Mouse (Mus musculus): ENCODE measurements around the gene Ptpa. TPM values are rescaled to one million over a fixed set of nuclear protein-coding genes. Genes with fewer than 3 reads are reported as not detected.
A peak's percentile ranks its signal among the peaks of the same experiment; 100 is the strongest.

Ptpa gene
- polyA plus RNA-seq, 1 experiment from 2014 or later = 94.5 TPM

DNA sequence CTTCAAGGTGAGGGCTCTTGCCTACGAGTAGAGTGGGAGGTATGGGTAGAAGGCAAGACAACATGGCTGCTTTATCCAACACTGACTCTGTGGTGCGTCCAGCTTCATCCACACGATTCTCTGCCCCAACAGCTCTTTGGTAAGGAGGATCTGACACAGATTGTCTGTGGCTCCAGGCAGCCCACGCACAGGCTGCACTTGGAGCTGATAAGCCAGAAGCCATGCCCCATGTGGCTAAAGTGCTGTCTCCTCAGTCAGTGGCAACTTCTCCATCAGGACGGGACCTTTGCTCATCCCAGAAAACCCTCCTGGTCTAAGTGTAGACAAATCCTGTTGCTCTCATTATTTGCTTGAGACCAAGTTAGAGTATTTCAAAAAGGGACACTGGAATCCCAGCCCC lies 38.7 kb downstream of the Ptpa start:
- H3K27me3 ChIP-seq (ENCODE audit: control insufficient read depth, insufficient read depth, low read length) = no peaks in the 10 kb centered on the region
- H3K4me3 ChIP-seq (ENCODE audit: low read depth, low read length) = no peak overlapping the region
- ATAC-seq (replicated peaks; ENCODE audit: low FRiP score) = no peak
- DNase-seq (ENCODE audit: low spot score) = no peak
- WGBS = 84% methylated on average over 5 of the region's 5 CpGs
- H3K27ac ChIP-seq (ENCODE audit: low read depth, low read length) = no peak overlapping the region
- H3K4me2 ChIP-seq (ENCODE audit: low read depth, low read length, severe bottlenecking) = no peak overlapping the region
- H3K9me3 ChIP-seq (ENCODE audit: control insufficient read depth, low read length) = 0 out of 2 replicates have a peak, but pooled peaks cover 4% of the 10 kb centered on the region
- H3K36me3 ChIP-seq (ENCODE audit: control insufficient read depth, insufficient read depth, low read length) = no peaks in the 10 kb centered on the region; the same call in 1 of the 2 replicates
- H3K4me1 ChIP-seq (replicated peaks; ENCODE audit: control insufficient read depth, insufficient read depth, low read length) = no peaks in the 10 kb centered on the region
- no peak overlapping the region for H3K9ac ChIP-seq (ENCODE audit: low read length)

DNA sequence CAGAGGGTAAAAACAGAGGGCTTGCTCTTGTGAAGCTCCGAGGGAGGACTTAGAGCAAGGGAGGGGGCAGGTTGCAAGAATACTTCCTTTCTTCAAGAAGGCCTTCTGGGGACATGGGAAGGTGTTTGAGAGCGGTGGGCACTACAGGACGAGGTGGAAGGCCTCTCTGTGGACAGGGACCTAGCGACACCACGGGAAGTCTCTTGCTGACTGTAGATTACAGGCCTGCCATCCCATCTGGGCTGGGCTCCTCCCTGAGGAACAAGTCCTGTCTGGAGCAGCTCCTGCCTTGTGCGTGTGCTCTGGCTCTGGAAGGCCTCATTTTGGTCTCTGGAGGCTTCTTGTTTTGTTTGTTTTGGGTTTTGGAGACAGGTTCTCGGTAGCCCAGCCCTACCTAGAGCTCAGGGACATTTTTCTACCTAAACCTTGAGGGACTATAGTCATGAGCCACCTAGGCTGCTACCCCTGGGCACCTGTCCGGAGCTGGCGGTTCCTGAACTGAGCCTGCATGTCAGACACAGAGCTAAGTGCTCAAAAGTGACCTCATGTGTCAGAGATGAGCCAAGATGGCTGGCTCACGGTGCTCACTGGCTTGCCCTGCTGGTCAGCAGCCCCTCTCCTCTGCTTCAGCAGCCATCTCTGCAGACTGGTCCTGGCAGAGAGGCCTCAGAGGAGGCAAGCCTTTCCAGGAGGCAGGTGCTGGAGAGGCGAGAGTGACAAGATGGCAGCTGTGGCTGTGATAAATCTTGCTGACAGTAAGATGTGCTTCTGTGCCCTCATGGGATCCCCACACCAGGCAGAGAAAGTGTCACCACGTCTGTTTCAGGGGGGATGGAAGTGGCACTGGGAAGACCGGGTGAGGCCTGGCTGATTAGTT lies 40.5 kb downstream of the Ptpa start:
- Histone ChIP-seq H3K36me3 (ENCODE audit: control insufficient read depth, insufficient read depth, low read length) (no peaks in the 10 kb centered on the region), H3K9ac (ENCODE audit: low read length) (no peak overlapping the region), H3K4me1 (replicated peaks; ENCODE audit: control insufficient read depth, insufficient read depth, low read length) (no peaks in the 10 kb centered on the region), H3K27ac (ENCODE audit: low read depth, low read length) (no peak overlapping the region), H3K27me3 (ENCODE audit: control insufficient read depth, insufficient read depth, low read length) (no peaks in the 10 kb centered on the region), H3K9me3 (ENCODE audit: control insufficient read depth, low read length) (no peaks in the 10 kb centered on the region), H3K4me2 (ENCODE audit: low read depth, low read length, severe bottlenecking) (no peak overlapping the region), H3K4me3 (ENCODE audit: low read depth, low read length) (no peak overlapping the region)
- DNase-seq (ENCODE audit: low spot score) (no peak), ATAC-seq (replicated peaks; ENCODE audit: low FRiP score) (no peak)
- WGBS = 78% methylated on average over 13 of the region's 13 CpGs

DNA sequence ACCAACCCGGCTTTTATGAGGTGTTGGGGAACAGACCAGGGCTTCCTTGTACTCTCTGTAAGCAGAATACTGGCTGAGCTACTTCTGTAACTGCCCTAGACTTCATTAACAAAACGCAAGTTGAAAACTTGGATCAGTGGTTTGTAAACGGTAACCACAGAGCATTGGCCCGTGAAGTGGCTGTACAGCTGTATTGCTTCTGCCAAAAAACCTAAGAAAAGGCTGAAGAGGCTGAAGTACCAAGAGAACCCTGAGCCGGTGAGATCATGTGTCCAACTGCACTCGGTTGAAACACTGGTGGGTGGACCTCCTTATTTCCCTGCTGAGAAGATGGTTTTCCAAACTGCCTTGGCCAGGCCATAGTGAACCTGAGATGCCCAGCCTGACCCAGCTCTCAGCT lies 42.5 kb downstream of the Ptpa start:
- H3K4me1 ChIP-seq (replicated peaks; ENCODE audit: control insufficient read depth, insufficient read depth, low read length) = peaks cover 4% of the 10 kb centered on the region; the same call in 1 of the 2 replicates
- H3K27ac ChIP-seq (ENCODE audit: low read depth, low read length) = no peak overlapping the region
- DNase-seq (ENCODE audit: low spot score) (no peak), ATAC-seq (replicated peaks; ENCODE audit: low FRiP score) (no peak)
- H3K4me3 ChIP-seq (ENCODE audit: low read depth, low read length) = no peak overlapping the region
- no peaks in the 10 kb centered on the region for H3K27me3 ChIP-seq (ENCODE audit: control insufficient read depth, insufficient read depth, low read length)
- H3K4me2 ChIP-seq (ENCODE audit: low read depth, low read length, severe bottlenecking) = no peak overlapping the region
- WGBS = 89% methylated on average over 6 of the region's 6 CpGs
- no peaks in the 10 kb centered on the region for H3K9me3 ChIP-seq (ENCODE audit: control insufficient read depth, low read length)
- H3K9ac ChIP-seq (ENCODE audit: low read length) = no peak overlapping the region
- no peaks in the 10 kb centered on the region for H3K36me3 ChIP-seq (ENCODE audit: control insufficient read depth, insufficient read depth, low read length)

GRCm38 (mm10) chr2:30459241-30459640 lies 43.4 kb downstream of the Ptpa start:
- H3K4me2 ChIP-seq (ENCODE audit: low read depth, low read length, severe bottlenecking) = no peak overlapping the region
- DNase-seq (ENCODE audit: low spot score) (no peak), ATAC-seq (replicated peaks; ENCODE audit: low FRiP score) (no peak)
- H3K4me1 ChIP-seq (replicated peaks; ENCODE audit: control insufficient read depth, insufficient read depth, low read length) = peaks cover 9% of the 10 kb centered on the region
- no peak overlapping the region for H3K27ac ChIP-seq (ENCODE audit: low read depth, low read length)
- H3K27me3 ChIP-seq (ENCODE audit: control insufficient read depth, insufficient read depth, low read length) = no peaks in the 10 kb centered on the region
- no peak overlapping the region for H3K9ac ChIP-seq (ENCODE audit: low read length)
- H3K9me3 ChIP-seq (ENCODE audit: control insufficient read depth, low read length) = no peaks in the 10 kb centered on the region
- H3K36me3 ChIP-seq (ENCODE audit: control insufficient read depth, insufficient read depth, low read length) = no peaks in the 10 kb centered on the region
- 95% methylated on average over 6 of the region's 6 CpGs for WGBS
- no peak overlapping the region for H3K4me3 ChIP-seq (ENCODE audit: low read depth, low read length)

DNA sequence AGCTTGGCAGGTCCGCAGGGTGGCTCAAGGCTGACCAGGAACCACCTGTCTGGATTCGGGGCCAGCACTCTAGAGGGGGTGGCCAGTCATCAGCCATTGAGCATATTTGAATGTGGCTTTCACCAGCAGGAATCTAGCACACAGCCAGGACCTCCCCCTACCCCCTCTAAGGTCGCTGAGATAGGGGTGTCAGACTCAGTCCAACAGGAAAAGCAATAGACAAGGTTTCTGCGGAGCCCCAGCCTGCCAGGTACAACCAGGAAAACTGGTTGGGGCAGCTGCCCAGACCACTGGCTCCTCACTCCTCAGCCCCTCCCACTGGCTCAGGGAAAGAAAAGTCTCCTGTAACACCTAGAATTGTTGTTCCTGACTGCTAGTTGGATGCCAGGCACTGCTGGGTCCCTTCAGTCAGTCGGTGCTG lies 47.5 kb downstream of the Ptpa start:
- Histone ChIP-seq H3K27me3 (ENCODE audit: control insufficient read depth, insufficient read depth, low read length) (no peaks in the 10 kb centered on the region), H3K36me3 (ENCODE audit: control insufficient read depth, insufficient read depth, low read length) (no peaks in the 10 kb centered on the region), H3K27ac (ENCODE audit: low read depth, low read length) (no peak overlapping the region), H3K4me3 (ENCODE audit: low read depth, low read length) (no peak overlapping the region), H3K4me1 (replicated peaks; ENCODE audit: control insufficient read depth, insufficient read depth, low read length) (peaks cover 9% of the 10 kb centered on the region), H3K9ac (ENCODE audit: low read length) (no peak overlapping the region; the same call in 1 of the 2 replicates), H3K9me3 (ENCODE audit: control insufficient read depth, low read length) (no peaks in the 10 kb centered on the region), H3K4me2 (ENCODE audit: low read depth, low read length, severe bottlenecking) (peak overlapping the region; percentile 28)
- DNase-seq (ENCODE audit: low spot score) (no peak), ATAC-seq (replicated peaks; ENCODE audit: low FRiP score) (no peak)
- WGBS = 37% methylated on average over 5 of the region's 5 CpGs

DNA sequence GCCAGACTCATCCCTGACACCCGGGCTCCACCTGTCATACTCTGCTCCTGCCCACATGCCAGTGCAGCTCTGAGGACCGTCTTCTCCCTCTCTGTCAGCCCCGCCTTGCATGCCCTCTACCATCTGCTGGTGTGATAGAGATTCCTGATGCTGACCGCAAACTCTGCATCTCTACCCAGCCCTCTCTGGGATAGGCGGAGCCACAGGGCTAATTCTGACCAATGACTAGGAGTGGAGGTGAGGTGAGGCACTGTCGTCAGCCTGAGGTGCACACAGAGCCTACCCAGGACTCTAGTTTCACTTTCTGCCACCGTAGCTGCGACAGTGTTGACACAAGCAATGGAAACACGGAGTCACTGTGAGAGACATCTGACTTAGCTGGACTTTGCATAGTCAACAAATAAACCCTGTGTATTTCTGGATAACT lies 48.1 kb downstream of the Ptpa start:
- peak; percentile 84 for ATAC-seq (replicated peaks; ENCODE audit: low FRiP score)
- H3K27ac ChIP-seq (ENCODE audit: low read depth, low read length) = no peak overlapping the region

GRCm38 (mm10) chr2:30464411-30464810 lies 48.6 kb downstream of the Ptpa start:
- peak overlapping the region; percentile 28 for H3K4me2 ChIP-seq (ENCODE audit: low read depth, low read length, severe bottlenecking)
- peaks cover 9% of the 10 kb centered on the region for H3K4me1 ChIP-seq (replicated peaks; ENCODE audit: control insufficient read depth, insufficient read depth, low read length)
- no peaks in the 10 kb centered on the region for H3K36me3 ChIP-seq (ENCODE audit: control insufficient read depth, insufficient read depth, low read length)
- H3K27me3 ChIP-seq (ENCODE audit: control insufficient read depth, insufficient read depth, low read length) = peaks cover 3% of the 10 kb centered on the region
- no peak for DNase-seq (ENCODE audit: low spot score)
- no peak overlapping the region for H3K27ac ChIP-seq (ENCODE audit: low read depth, low read length)
- no peak for ATAC-seq (replicated peaks; ENCODE audit: low FRiP score)
- peak overlapping the region; percentile 15; the same call in 1 of the 2 replicates for H3K4me3 ChIP-seq (ENCODE audit: low read depth, low read length)
- WGBS = 70% methylated on average over 5 of the region's 5 CpGs
- no peaks in the 10 kb centered on the region for H3K9me3 ChIP-seq (ENCODE audit: control insufficient read depth, low read length)
- no peak overlapping the region; the same call in 1 of the 2 replicates for H3K9ac ChIP-seq (ENCODE audit: low read length)

More for the DNA sequence above, 48.1 kb downstream of the Ptpa start:
- peaks cover 9% of the 10 kb centered on the region for H3K4me1 ChIP-seq (replicated peaks; ENCODE audit: control insufficient read depth, insufficient read depth, low read length)
- 9% methylated on average over 9 of the region's 9 CpGs for WGBS
- H3K27me3 ChIP-seq (ENCODE audit: control insufficient read depth, insufficient read depth, low read length) = peaks cover under 1% of the 10 kb centered on the region
- peak overlapping the region; percentile 15; the same call in 1 of the 2 replicates for H3K4me3 ChIP-seq (ENCODE audit: low read depth, low read length)
- no peaks in the 10 kb centered on the region for H3K9me3 ChIP-seq (ENCODE audit: control insufficient read depth, low read length)
- H3K4me2 ChIP-seq (ENCODE audit: low read depth, low read length, severe bottlenecking) = peak overlapping the region; percentile 28
- no peaks in the 10 kb centered on the region for H3K36me3 ChIP-seq (ENCODE audit: control insufficient read depth, insufficient read depth, low read length)
- peak; percentile 69 for DNase-seq (ENCODE audit: low spot score)
- H3K9ac ChIP-seq (ENCODE audit: low read length) = no peak overlapping the region; the same call in 1 of the 2 replicates

GRCm38 (mm10) chr2:30466787-30467186 lies 50.9 kb downstream of the Ptpa start:
- Histone ChIP-seq H3K4me1 (replicated peaks; ENCODE audit: control insufficient read depth, insufficient read depth, low read length) (peaks cover 16% of the 10 kb centered on the region), H3K4me2 (ENCODE audit: low read depth, low read length, severe bottlenecking) (no peak overlapping the region), H3K9ac (ENCODE audit: low read length) (no peak overlapping the region), H3K27me3 (ENCODE audit: control insufficient read depth, insufficient read depth, low read length) (peaks cover 3% of the 10 kb centered on the region), H3K27ac (ENCODE audit: low read depth, low read length) (no peak overlapping the region), H3K36me3 (ENCODE audit: control insufficient read depth, insufficient read depth, low read length) (no peaks in the 10 kb centered on the region), H3K4me3 (ENCODE audit: low read depth, low read length) (no peak overlapping the region), H3K9me3 (ENCODE audit: control insufficient read depth, low read length) (no peaks in the 10 kb centered on the region)
- DNase-seq (ENCODE audit: low spot score) (no peak), ATAC-seq (replicated peaks; ENCODE audit: low FRiP score) (no peak)
- 85% methylated on average over 4 of the region's 4 CpGs for WGBS

Measured in forebrain, embryonic 11.5 days (tissue).